Mouse (Mus musculus) left cerebral cortex, postnatal 10 days (tissue): ENCODE results near the gene Gm42742. TPM values are rescaled to one million over a fixed set of nuclear protein-coding genes. Genes with fewer than 3 reads are reported as not detected.

ENCODE experiments used
- DNase-seq, 2 experiments: peaks; one replicate each; pipeline ENCODE4 v3.0.0; 2021 to 2022; ENCODE audit warnings: low spot score in 2 of 2, mixed read lengths in 1 of 2; ENCODE audit errors: extremely low spot score in 1 of 2
- intact Hi-C: fragments of 180-260 bp; cut with DNase I; formaldehyde crosslinking; loops from one replicate; pipeline ENCODE4 v1.15.1; 2025
- total RNA-seq, 2 experiments: library from RNA; stranded (reverse); gene quantifications; 2 replicates each; pipeline ENCODE4 v1.2.3; 2021

The Gm42742 gene
- 10 to 100 TPM; 38.9 to 40.8 TPM for total RNA-seq

- peak in 1 of 2 experiments; percentile 86 for DNase-seq
- intact Hi-C loops = loop anchor here (5.0 kb wide), 1 partner anchor 81 kb away; no protein-coding TSS in a partner anchor
These were observed at the start of gene Gm42742, which contains the start of gene Prrt2 for GRCm38 (mm10) chr7:127020901-127021562. TSS of gene Gm42742 (minus strand) at chr7:127021097. TSS of gene Prrt2 (minus strand) at chr7:127021211.

DNA sequence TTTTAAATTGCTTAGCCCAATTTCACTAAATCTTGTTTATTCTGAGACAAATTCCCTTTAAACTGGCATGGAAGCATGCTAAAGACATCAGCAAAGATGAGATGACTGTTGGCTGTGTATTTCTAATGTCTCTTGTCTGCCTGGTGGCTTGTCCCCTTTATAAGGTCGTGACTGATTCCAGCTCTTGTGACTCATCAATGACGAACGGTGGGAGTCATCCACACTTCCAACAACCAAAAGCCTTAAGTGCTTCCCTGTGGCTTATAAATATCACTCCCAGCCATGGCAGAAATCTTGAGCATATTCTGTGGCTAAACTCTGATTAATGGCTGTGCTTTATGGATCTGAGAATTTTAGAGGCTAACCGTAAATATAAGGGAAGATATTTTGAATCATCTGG is 45.4 kb upstream of the Gm42742 start:
- intact Hi-C loops = no loop called here

GRCm38 (mm10) chr7:127065538-127065937 is 44.6 kb upstream of the Gm42742 start:
- intact Hi-C loops = no loop called here
- DNase-seq = no peak

More for the DNA sequence above, 45.4 kb upstream of the Gm42742 start:
- DNase-seq = no peak

DNA sequence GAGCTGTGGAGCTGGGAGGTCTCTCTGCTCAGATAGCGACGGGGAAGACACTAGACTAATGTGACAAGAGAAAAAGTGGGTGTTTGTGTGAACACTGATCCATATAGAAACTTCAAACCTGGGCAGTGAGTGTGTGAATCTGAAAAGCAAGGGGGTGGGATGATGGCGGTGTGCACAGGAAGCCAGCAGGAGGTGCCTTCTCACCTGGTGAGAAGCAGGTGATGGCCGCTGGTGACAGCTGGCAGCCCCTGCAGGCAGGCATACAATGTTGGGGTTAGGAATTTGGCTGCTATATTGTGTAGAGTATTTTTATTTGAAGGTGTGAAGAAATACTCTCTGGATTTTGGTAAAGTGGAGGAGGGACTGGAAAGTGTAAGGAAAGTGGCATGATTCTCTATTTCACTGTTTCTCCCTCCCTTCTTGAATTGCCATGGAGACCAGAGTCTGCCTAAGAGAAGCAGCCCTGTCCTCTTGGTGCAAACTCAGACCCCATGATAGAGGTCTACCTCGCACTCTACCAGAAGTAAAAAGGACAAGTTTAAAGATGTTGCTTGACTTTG is 34.2 kb upstream of the Gm42742 start:
- DNase-seq = no peak
- intact Hi-C loops = no loop called here

- peak; percentile 86 to 91 for DNase-seq
- intact Hi-C loops = no loop called here
These were observed 21.2 kb upstream of the Gm42742 start, which contains the start of gene Kif22 for GRCm38 (mm10) chr7:127041851-127042672. TSS of gene Kif22 (minus strand) at chr7:127042471.

DNA sequence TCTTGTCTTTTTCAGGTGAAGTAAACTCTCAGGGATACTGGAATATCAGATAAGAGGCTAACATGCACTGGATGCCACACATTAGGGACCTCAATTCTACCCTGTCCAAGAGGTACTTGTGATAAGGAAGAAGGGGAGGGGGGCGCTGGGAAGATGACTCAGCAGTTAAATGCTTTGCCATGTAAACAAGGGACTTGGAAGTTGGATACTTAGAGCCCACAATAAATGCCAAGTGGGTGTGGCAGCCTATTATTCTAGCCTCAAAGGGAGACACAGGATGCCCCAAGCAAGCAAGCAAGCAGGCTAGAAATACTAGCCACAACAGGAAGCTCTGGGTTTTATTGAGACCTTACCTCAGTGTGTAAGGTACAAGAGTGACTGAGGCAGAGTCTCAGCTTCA is 10.3 kb upstream of the Gm42742 start:
- no peak for DNase-seq
- intact Hi-C loops = no loop called here

DNA sequence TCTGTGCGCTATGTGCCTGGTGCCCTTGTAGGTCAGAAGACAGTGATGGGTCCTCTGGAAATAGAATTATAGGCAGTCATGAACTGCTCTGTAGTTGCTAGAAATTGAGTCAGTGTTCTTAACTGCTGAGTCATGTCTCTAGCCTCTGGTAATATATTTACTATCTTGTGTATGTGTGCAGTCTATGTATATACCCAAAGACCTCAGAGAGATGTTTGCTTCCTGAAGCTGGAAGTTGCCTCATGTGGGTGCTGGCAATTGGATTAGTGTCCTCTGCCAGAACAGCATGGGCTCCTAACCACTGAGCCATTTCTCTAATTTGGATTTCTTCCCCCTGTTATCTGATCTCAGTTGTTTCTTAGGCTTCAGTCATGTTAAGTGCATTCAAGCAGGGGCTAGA is 9.3 kb upstream of the Gm42742 start:
- no peak for DNase-seq
- intact Hi-C loops = no loop called here

DNA sequence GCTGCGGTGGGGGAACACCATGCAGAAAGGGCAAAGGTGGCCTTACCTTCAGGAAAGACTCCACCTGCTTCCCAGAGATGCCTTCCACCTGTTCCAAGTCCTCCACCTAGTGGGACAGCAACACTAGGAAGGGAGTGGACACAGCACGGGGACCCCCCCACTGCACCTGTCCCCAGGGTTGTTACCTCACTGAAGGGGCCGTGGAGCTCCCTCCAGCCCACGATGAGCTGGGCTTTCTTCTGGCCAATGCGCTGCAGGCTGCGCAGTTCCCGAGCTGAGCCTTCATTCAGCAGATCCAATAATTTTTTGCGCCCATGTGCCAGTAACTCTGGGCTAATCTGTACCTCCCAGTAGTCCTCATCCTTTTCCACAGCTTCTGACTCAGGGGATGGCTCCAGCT is 7.0 kb upstream of the Gm42742 start:
- intact Hi-C loops = no loop called here
- peak in 1 of 2 experiments; percentile 60 for DNase-seq

GRCm38 (mm10) chr7:127026984-127027726 is 6.3 kb upstream of the Gm42742 start, which contains the start of gene Maz:
TSS of gene Maz (minus strand) at chr7:127027037.
- intact Hi-C loops = no loop called here
- peak; percentile 99 to 100 for DNase-seq

DNA sequence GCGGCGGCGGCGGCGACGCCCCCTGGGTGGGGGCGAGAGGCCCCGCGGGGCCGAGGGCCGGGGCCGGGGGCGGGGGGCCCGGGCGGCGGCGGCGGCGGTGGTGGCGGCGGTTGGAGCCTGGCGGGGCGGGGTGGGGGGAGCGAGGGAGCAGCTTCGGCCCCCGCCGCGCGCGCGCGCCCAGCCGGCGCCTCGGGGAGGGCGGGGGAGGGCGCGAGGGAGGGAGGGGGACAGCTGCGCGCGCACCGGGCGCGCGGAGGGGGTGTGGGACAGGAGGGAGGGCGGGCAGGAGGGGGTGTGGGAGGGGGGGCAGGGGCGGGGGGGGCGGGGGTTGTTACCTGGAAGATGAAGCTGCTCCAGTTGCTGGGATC is 5.7 kb upstream of the Gm42742 start:
- no peak for DNase-seq
- intact Hi-C loops = no loop called here

- intact Hi-C loops = no loop called here
- peak in 1 of 2 experiments; percentile 91 for DNase-seq
These were observed 5.3 kb upstream of the Gm42742 start for GRCm38 (mm10) chr7:127026161-127026600.

DNA sequence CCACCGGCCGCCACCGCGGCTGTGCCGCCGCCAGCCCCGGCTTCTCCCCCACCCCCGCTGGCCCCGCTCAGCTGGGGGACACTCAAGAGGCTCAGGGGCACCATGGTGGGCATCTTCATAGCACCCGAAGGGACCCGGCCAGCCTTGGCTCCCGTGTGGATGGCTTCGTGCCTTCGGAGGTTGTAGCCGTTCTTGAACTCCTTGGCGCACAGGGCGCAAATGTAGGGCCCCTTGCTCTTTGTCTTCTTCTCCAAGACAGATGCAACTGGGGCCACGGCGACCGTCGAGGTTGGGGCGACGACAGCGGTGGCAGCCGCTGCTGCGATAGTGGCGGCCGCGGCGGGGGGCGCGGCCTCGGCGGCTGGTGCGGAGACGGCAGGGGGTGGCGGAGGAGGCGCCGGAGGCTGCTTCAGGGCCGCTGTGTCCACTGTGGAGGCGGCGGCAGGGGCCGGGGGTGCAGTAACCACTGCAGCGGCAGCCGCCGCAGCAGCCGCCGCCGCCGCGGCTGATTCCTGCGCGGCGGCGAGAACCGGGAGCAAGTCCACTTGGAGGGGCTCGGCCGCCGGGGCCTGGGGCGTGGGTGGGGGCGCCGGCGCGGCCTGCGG is 4.8 kb upstream of the Gm42742 start:
- DNase-seq = peak in 1 of 2 experiments; percentile 83

GRCm38 (mm10) chr7:127024755-127025555 is 4.1 kb upstream of the Gm42742 start:
- peak; percentile 77 to 89 for DNase-seq
- intact Hi-C loops = loop anchor here (5.0 kb wide), 1 partner anchor 77 kb away; no protein-coding TSS in a partner anchor

More for the DNA sequence above, 4.8 kb upstream of the Gm42742 start:
- intact Hi-C loops = no loop called here

DNA sequence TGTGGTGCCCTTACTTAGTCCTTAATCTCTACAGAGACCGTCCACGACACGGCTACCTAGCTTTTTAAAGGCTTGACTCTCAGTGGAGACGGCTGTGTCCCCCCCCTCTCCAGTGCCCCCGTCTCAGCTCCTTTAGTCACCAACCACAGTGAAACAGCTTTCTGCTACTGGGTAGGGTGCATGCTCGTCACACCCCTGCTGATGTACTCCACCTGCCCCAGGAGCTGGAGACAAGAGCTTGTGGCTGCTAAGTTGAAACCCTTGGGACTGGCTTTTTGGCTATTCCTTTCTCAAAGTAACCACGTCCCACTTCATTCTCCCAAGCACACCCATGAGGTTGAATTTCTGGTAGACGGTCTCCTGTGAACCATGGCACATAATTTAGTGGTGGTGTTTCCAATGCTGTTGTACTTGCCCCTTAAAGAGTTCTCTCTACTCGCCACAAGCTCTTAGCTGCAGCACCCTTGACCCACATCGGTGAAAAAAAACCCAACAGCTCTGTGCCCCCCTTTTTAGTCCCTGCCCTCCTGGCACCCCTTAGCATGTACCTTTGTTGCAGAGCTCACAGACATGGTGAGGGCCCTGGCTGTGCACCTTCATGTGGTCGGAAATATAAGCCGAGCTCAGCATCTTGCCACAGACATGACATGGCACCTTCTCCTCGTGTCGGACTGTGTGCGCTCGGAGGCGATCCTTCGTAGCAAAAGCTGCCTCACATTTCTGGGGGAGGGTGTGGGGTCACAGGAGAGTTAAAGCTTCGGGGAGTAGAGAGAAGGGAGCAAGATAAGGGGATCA is 3.2 kb upstream of the Gm42742 start:
- intact Hi-C loops = loop anchor here (5.0 kb wide), 1 partner anchor 78 kb away; no protein-coding TSS in a partner anchor
- no peak for DNase-seq

DNA sequence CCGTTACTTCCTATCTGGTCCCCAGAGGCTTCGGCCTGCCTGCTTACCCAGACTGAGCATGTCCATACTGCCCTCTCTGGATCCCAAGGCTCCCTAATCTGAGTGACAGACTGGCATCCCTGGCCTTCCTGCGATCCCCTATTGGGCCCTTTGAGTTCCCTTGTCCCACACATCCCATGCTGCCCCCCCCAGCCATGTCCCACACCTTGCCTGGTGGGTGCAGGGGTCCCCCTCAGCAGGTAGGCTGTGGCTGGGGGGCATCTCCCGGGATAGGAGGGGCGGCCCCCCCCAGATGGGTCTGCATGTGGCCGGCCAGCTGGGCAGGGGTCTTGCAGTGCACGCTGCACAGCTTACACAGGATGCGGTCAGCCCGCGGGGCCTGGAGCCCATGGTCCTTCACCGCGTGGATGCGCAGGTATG is 2.4 kb upstream of the Gm42742 start:
- intact Hi-C loops = loop anchor here (5.0 kb wide), 1 partner anchor 79 kb away; no protein-coding TSS in a partner anchor
- peak in 1 of 2 experiments; percentile 62 for DNase-seq

GRCm38 (mm10) chr7:127022528-127023271 is 1.8 kb upstream of the Gm42742 start:
- intact Hi-C loops = loop anchor here (5.0 kb wide), 1 partner anchor 80 kb away; no protein-coding TSS in a partner anchor
- DNase-seq = no peak
